Mouse (Mus musculus): ENCODE measurements around the gene Lipo1.
"Not testable (repeated sequence)": the region's sequence is repeated elsewhere in the genome, so short reads cannot be mapped to it uniquely, and the experiment has no call there.

Lipo1 gene

GRCm38 (mm10) chr19:33787359-33787758, at the start of gene Lipo1:
Gene Lipo1 (minus strand): TSS chr19:33787459.
- DNase-seq: not testable (repeated sequence)

- no peak for DNase-seq
These were observed 532 bp downstream of the Lipo1 start for GRCm38 (mm10) chr19:33786576-33787277.

DNA sequence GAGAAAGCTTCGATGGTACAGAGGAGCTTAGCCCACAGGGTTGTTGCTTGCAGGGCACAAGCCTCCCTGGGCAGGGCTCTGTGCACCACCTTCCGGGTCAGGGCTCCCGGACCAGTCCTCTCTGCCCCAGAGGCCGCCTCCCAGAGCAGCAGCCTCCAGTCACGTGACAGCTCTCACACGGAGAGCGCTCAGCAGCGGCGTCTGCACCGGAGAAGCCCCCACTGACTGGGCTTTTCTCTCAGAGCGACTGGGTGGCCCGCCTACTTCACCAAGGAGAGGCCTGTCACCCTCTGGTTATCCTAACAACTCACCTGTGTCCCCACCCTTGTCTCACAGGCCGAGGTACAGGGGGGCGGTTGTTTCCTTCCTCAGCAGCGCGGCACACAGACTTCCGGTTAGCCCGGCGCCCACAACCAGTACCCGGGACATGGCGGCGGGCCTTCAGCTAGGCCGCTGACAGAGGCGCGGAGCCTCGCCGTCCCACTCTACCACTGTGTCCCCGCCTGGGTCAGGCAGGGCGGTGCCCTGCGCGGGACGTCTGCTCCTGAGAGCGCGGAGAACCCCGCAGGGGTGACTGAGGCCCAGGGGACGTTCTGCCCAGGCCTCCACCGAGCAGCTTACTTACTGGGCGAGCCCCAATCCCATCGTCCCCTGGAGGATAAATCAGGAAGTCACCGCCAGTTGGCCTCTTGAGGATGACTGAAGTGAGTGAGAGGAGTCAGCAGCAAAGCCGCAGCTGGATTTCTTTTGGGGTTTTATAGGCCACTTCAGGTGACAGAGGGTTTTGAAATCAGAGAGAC, 25.8 kb downstream of the Lipo1 start, which contains the start of gene Lipo3:
TSS of gene Lipo3 (minus strand) at position 665 of the 800 bp plus-strand sequence.
- peak; percentile 18 for DNase-seq

DNA sequence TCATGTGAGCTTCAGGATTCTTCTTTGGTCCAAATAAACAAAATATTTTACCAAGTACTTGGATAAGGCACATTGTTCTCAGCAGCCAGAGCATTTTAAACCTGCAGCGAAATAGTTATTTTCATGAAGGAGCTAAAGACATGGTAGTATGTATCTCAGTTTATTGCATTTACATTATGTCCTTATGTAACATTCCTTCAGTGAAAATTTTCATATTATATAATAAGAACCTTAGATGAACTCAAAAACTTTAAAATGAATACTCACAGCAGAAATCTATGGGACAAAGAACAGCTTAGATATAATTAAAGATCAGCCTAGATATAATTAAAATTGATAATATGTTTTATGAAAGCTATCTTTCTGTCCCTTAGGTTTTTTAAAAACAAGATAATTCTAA, 36.0 kb downstream of the Lipo1 start, which contains the start of gene Lipo2:
TSS of gene Lipo2 (minus strand) at position 101 of the 400 bp plus-strand sequence.
- not testable (repeated sequence) for DNase-seq
